Mouse (Mus musculus): ENCODE measurements around the gene Lrch3. TPM values are rescaled to one million over a fixed set of nuclear protein-coding genes. Genes with fewer than 3 reads are reported as not detected.
"Not testable (repeated sequence)": the region's sequence is repeated elsewhere in the genome, so short reads cannot be mapped to it uniquely, and the experiment has no call there.

The Lrch3 gene
- polyA plus RNA-seq, 1 experiment: 9.0 TPM

DNA sequence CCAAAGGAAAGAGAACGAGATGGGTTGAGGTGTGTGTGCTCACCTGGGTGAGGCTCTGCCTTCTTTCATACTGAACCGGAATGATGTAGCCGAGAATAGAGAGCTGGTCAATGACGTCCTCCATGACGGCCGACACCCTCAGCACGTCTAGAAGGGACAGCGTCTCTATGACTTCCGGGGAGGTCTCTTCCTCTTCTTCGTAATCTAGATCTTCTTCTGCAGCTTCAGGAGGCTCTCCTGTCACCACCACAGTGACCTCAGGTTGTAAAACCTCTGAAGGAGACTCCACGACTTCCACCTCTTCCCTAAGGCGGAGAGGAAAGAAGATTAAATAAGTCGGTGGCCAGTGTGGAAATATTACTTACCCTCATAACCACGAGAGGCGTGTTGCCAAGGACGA is 135.9 kb downstream of the Lrch3 start:
- Histone ChIP-seq H3K27me3 (ENCODE audit: control insufficient read depth, insufficient read depth, insufficient read length) (no peaks in the 10 kb centered on the region), H3K4me2 (ENCODE audit: low read depth) (no peak overlapping the region), H3K36me3 (ENCODE audit: control insufficient read depth, insufficient read depth) (no peaks in the 10 kb centered on the region), H3K4me3 (no peak overlapping the region), H3K79me2 (ENCODE audit: control insufficient read depth, insufficient read depth) (no peaks in the 10 kb centered on the region), H3ac (ENCODE audit: control insufficient read depth, insufficient read length) (no peak overlapping the region)
- TF ChIP-seq MAX (IDR thresholded peaks at IDR 0.05; ENCODE audit: low read depth): no peak
- TF ChIP-seq POLR2A (IDR thresholded peaks at IDR 0.05; ENCODE audit: insufficient read length, low read depth): no peak
- no peak for TF ChIP-seq REST (IDR thresholded peaks at IDR 0.05; ENCODE audit: insufficient read depth, insufficient read length)
- no peak for TF ChIP-seq MYOG (IDR thresholded peaks at IDR 0.05; ENCODE audit: control insufficient read depth in 1 of 3, insufficient read depth in 1 of 3, insufficient read length in 2 of 3, low read depth in 2 of 3)
- TF ChIP-seq MYOD1 (IDR thresholded peaks at IDR 0.05; ENCODE audit: control insufficient read depth in 1 of 3, insufficient read length in 2 of 3, low read depth in 2 of 3): no peak
- no peak for TF ChIP-seq POLR2AphosphoS2 (IDR thresholded peaks at IDR 0.05; ENCODE audit: insufficient read length, low read depth)

DNA sequence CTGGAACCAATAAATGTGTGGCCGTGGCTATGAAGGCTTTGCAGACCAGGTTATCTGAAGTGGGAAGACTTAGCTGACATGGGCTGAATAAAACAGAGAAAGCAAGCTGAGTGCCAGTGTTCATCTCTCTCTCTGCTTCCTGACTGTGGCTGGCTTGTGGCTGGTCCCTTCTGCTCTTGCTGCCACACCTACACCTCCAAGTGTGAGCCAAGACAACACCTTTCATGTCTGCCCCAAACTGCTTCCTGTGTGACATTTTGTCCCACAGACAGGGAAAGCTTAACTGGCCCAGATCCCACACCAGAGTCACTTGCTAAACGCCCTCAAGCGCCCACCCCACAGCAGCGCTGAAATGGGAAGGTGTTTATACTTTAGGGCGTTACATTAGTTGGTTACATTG is 139.2 kb downstream of the Lrch3 start:
- H3K27me3 ChIP-seq (ENCODE audit: control insufficient read depth, insufficient read depth, insufficient read length): no peaks in the 10 kb centered on the region
- H3K36me3 ChIP-seq (ENCODE audit: control insufficient read depth, insufficient read depth): peaks cover 3% of the 10 kb centered on the region
- TF ChIP-seq POLR2A (IDR thresholded peaks at IDR 0.05; ENCODE audit: insufficient read length, low read depth): no peak
- no peak for TF ChIP-seq MYOG (IDR thresholded peaks at IDR 0.05; ENCODE audit: control insufficient read depth in 1 of 3, insufficient read depth in 1 of 3, insufficient read length in 2 of 3, low read depth in 2 of 3)
- TF ChIP-seq MYOD1 (IDR thresholded peaks at IDR 0.05; ENCODE audit: control insufficient read depth in 1 of 3, insufficient read length in 2 of 3, low read depth in 2 of 3): no peak
- no peak for TF ChIP-seq POLR2AphosphoS2 (IDR thresholded peaks at IDR 0.05; ENCODE audit: insufficient read length, low read depth)
- TF ChIP-seq TCF12 (IDR thresholded peaks at IDR 0.05; ENCODE audit: insufficient read depth, poor library complexity, severe bottlenecking): no peak
- no peak for TF ChIP-seq MAX (IDR thresholded peaks at IDR 0.05; ENCODE audit: low read depth)
- TF ChIP-seq REST (IDR thresholded peaks at IDR 0.05; ENCODE audit: insufficient read depth, insufficient read length): no peak
- TF ChIP-seq USF1 (IDR thresholded peaks at IDR 0.05; ENCODE audit: low read depth): no peak
- TF ChIP-seq SRF (IDR thresholded peaks at IDR 0.05; ENCODE audit: control insufficient read depth, insufficient read length, low read depth): no peak
- peaks cover 19% of the 10 kb centered on the region for H3K79me2 ChIP-seq (ENCODE audit: control insufficient read depth, insufficient read depth)
- no peak overlapping the region for H3K4me3 ChIP-seq
- H3ac ChIP-seq (ENCODE audit: control insufficient read depth, insufficient read length): no peak overlapping the region
- no peak overlapping the region for H3K4me2 ChIP-seq (ENCODE audit: low read depth)

DNA sequence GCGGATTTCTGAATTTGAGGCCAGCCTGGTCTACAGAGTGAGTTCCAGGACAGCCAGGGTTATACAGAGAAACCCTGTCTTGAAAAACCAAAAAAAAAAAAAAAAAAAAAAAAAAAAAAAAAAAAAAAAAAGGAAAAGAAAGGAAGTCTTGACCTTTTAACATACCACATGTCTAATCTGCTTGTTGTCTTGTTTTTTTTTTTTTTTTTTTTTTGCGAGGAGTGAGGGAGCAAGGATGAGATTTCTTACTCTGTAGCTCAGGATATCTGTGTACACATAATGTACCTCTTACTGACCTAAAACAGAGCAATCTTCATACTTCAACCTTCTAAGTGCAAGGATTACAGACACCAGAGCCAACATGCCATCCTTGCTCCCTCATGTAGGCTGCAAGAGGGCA is 141.0 kb downstream of the Lrch3 start:
- not testable (repeated sequence) for H3K4me2 ChIP-seq (ENCODE audit: low read depth); H3K27me3 ChIP-seq (ENCODE audit: control insufficient read depth, insufficient read depth, insufficient read length); H3K4me3 ChIP-seq; H3ac ChIP-seq (ENCODE audit: control insufficient read depth, insufficient read length)
- Histone ChIP-seq H3K79me2 (ENCODE audit: control insufficient read depth, insufficient read depth) (peaks cover 32% of the 10 kb centered on the region), H3K36me3 (ENCODE audit: control insufficient read depth, insufficient read depth) (peaks cover 15% of the 10 kb centered on the region)

DNA sequence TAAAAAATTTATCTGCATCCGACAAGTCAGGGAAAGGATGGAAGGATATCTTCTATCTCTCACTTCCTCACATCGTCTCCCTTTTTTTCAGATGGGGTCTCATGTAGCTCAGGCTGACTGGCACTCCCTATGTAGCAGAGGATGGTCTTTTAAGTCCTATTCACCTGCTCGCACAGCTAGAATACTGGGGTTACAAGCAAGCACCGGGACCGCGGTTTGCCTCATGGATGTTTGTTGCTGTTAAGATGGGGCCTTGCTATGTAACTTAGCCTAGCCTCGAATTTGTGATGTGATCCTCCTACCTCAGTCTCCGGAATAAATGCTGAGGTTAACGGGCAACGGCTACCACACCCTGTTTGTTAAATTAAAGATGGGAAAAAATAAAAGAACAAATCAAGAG is 141.8 kb downstream of the Lrch3 start:
- peaks cover 32% of the 10 kb centered on the region for H3K79me2 ChIP-seq (ENCODE audit: control insufficient read depth, insufficient read depth)
- peaks cover 22% of the 10 kb centered on the region for H3K36me3 ChIP-seq (ENCODE audit: control insufficient read depth, insufficient read depth)
- TF ChIP-seq POLR2AphosphoS2 (IDR thresholded peaks at IDR 0.05; ENCODE audit: insufficient read length, low read depth) (no peak), SRF (IDR thresholded peaks at IDR 0.05; ENCODE audit: control insufficient read depth, insufficient read length, low read depth) (no peak)
- H3ac ChIP-seq (ENCODE audit: control insufficient read depth, insufficient read length): peak overlapping the region; percentile 70
- peak overlapping the region; percentile 86 for H3K4me2 ChIP-seq (ENCODE audit: low read depth)
- H3K27me3 ChIP-seq (ENCODE audit: control insufficient read depth, insufficient read depth, insufficient read length): no peaks in the 10 kb centered on the region
- H3K4me3 ChIP-seq: peak overlapping the region; percentile 90

DNA sequence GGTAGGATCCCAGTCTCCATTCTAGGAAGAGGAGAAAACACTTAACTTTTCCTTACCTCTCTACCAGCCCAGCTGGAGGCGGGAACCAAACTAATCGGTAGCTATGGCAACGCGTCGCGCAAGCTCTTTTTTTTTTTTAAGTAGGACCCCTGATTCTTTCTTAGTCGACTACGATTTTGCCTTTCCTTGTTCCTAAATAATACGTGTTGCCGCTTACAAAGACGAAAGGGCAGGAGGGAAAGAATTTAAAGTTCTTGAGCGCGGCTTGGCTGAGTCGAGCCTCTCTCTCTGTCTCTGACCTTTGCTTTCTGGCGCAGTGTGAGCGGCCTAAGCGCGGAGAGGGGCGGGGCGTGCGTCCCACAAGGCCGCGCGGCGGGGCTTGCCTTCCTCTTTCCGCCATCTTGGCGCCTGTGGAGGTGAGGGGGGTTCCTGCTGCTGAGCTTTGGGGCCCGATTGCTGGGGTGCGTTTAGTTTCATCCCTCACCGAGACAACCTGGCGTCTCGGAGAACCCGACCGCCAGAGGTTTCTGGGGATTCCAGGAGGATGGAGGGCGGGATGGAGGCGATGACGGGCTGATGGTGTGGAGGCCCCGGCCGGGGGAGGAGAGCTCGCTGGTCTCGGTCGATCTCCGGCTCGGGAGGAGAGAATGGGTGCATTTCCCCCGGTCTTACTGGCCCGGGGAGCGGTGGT is 142.3 kb downstream of the Lrch3 start, which contains the start of the genes Iqcg and Rpl35a:
Iqcg (minus strand) TSS at position 124 of the 691 bp plus-strand sequence.
Rpl35a (plus strand) TSS at position 359 of the 691 bp plus-strand sequence.
- H3K4me3 ChIP-seq: peak within 1 kb of the TSS; percentile 90
- TF ChIP-seq SRF (IDR thresholded peaks at IDR 0.05; ENCODE audit: control insufficient read depth, insufficient read length, low read depth) (peak; percentile 25), CEBPB (IDR thresholded peaks at IDR 0.05; ENCODE audit: insufficient read depth, poor library complexity, severe bottlenecking) (no peak), MYOD1 (IDR thresholded peaks at IDR 0.05; ENCODE audit: control insufficient read depth in 1 of 3, insufficient read length in 2 of 3, low read depth in 2 of 3) (no peak), TCF12 (IDR thresholded peaks at IDR 0.05; ENCODE audit: insufficient read depth, poor library complexity, severe bottlenecking) (no peak), TCF3 (IDR thresholded peaks at IDR 0.05; ENCODE audit: insufficient read length, low read depth) (no peak), MYOG (IDR thresholded peaks at IDR 0.05; ENCODE audit: control insufficient read depth in 1 of 3, insufficient read depth in 1 of 3, insufficient read length in 2 of 3, low read depth in 2 of 3) (peak in 1 of 3 experiments; percentile 22), USF1 (IDR thresholded peaks at IDR 0.05; ENCODE audit: low read depth) (no peak), E2F4 (IDR thresholded peaks at IDR 0.05; ENCODE audit: insufficient read depth) (peak; percentile 15), POLR2AphosphoS2 (IDR thresholded peaks at IDR 0.05; ENCODE audit: insufficient read length, low read depth) (peak; percentile 89), REST (IDR thresholded peaks at IDR 0.05; ENCODE audit: insufficient read depth, insufficient read length) (no peak), MAX (IDR thresholded peaks at IDR 0.05; ENCODE audit: low read depth) (peak; percentile 99), POLR2A (IDR thresholded peaks at IDR 0.05; ENCODE audit: insufficient read length, low read depth) (peak; percentile 93)
- no peaks in the 10 kb centered on the region for H3K27me3 ChIP-seq (ENCODE audit: control insufficient read depth, insufficient read depth, insufficient read length)
- peaks cover 27% of the 10 kb centered on the region for H3K36me3 ChIP-seq (ENCODE audit: control insufficient read depth, insufficient read depth)
- H3K79me2 ChIP-seq (ENCODE audit: control insufficient read depth, insufficient read depth): peaks cover 32% of the 10 kb centered on the region
- peak within 1 kb of the TSS; percentile 70 for H3ac ChIP-seq (ENCODE audit: control insufficient read depth, insufficient read length)
- peak within 1 kb of the TSS; percentile 94 for H3K4me2 ChIP-seq (ENCODE audit: low read depth)
